9 mouse cellular contexts compared by ENCODE assay signal in the genomic region with DNA sequence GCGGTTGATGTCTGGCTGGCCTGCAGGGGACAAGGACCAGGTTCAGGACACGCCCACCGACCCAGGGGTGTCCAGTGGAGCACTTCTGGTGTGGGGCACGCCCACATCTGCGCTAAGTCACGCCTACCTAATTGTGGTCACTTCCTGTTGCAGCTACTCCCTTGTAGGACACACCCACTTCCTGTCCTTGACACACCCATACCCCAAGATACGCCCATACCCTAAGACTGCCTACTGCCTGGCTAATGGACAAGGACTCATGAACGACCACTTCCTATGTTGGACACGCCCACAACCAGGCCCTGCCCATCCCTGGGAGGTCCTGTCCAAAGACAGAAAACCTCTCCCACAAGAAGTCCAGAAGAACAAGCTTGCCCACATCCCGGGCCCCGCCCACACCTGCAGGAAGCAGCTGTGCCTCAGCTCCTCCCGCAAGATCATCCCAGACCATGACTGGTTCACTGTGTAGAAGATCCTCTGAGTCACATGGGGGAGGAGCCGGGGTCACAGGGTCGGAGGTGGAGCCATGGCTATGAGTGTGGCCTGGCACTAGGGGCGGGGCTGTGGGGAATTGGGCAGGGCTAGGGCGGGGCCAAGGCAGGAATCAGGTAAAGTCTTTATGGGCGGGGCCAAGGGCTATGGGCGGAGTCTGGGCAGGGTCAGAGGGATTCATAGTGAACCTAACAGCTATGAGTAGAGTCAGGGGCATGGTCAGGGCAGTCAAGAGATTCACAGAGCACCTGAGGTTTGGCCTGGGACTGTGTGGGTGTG. TPM values are rescaled to one million over a fixed set of nuclear protein-coding genes. Genes with fewer than 3 reads are reported as not detected.
DNase-seq lines count a peak whose midpoint lies in the region.
"Had no signal": no experiment of that assay in that cellular context is flagged by ENCODE, and none has a peak within 500 bp of the region (broad histone marks: within the 10 kb centered on the region; RNA-seq: fewer than 3 reads in every experiment).

No protein-coding gene starts in this region.

- H3K9me3 ChIP-seq in forebrain, embryonic 10.5 days = peaks cover 81% of the 10 kb centered on the region

- peak; percentile 35 for DNase-seq in kidney, postnatal 10 days
- no peak for DNase-seq in kidney, adult 18-20 months
- peak; percentile 7 for DNase-seq in urinary bladder, postnatal 14 days (ENCODE audit: low spot score)
- no peak for DNase-seq in urinary bladder, adult 2 months (ENCODE audit: low spot score)
- DNase-seq in cerebellum, adult 8-10 months = peak; percentile 41
- DNase-seq in spleen, postnatal 36 days (ENCODE audit: low spot score in 2 of 2) = no peak
- DNase-seq in adipocyte (ENCODE audit: low spot score) = no peak
- DNase-seq in forebrain, embryonic 10.5 days (ENCODE audit: extremely low spot score, low spot score) = no peak

- no peak overlapping the region for H3K4me3 ChIP-seq in forebrain, embryonic 10.5 days
- H3K4me3 ChIP-seq: midbrain, embryonic 15.5 days had no signal

- no peaks in the 10 kb centered on the region for H3K27me3 ChIP-seq in forebrain, embryonic 10.5 days (ENCODE audit: poor library complexity, severe bottlenecking)
- H3K27me3 ChIP-seq: midbrain, embryonic 15.5 days had no signal

- H3K27ac ChIP-seq in forebrain, embryonic 10.5 days = no peak overlapping the region
- H3K27ac ChIP-seq: midbrain, embryonic 15.5 days had no signal

- 66% methylated on average over 18 of the region's 18 CpGs for WGBS in forebrain, embryonic 10.5 days

- H3K4me1 ChIP-seq in forebrain, embryonic 10.5 days = 0 out of 2 replicates have a peak, but pooled peaks cover 4% of the 10 kb centered on the region
- H3K4me1 ChIP-seq: midbrain, embryonic 15.5 days had no signal

- H3K36me3 ChIP-seq in forebrain, embryonic 10.5 days (replicated peaks) = peaks cover 30% of the 10 kb centered on the region

RNA-seq across cellular contexts. Expression of gene Crlf2, which starts 5.4 kb away (rescaled TPM):
- 24.7 and 26.4 TPM in 2 replicates for polyA plus RNA-seq in urinary bladder, adult 2 months (2012; rRNA removed)
- polyA plus RNA-seq in forebrain, embryonic 10.5 days (2016; fragmentation: Nextera tagmentation; extraction: Ambion mirVana) = 2.9 and 3.2 TPM in 2 replicates

Comparison
In these comparisons a context has a peak if more than half of its experiments do, and no peak if none do; other contexts are left out.
1. DNase-seq: peak in kidney, postnatal 10 days (single experiment), urinary bladder, postnatal 14 days (single experiment) and cerebellum, adult 8-10 months (single experiment); none in kidney, adult 18-20 months (single experiment), urinary bladder, adult 2 months (single experiment), spleen, postnatal 36 days (0 of 2), adipocyte (single experiment) and forebrain, embryonic 10.5 days (single experiment).